Mouse (Mus musculus) embryo, embryonic 10 days (tissue): Measurements from ENCODE around the gene Tstd3.
A peak's percentile ranks its signal among the peaks of the same experiment; 100 is the strongest.

Source experiments
- DNase-seq: peaks from one replicate; pipeline ENCODE4 v3.0.0-alpha.2; 2015; ENCODE audit warnings: low spot score

Gene Tstd3

DNA sequence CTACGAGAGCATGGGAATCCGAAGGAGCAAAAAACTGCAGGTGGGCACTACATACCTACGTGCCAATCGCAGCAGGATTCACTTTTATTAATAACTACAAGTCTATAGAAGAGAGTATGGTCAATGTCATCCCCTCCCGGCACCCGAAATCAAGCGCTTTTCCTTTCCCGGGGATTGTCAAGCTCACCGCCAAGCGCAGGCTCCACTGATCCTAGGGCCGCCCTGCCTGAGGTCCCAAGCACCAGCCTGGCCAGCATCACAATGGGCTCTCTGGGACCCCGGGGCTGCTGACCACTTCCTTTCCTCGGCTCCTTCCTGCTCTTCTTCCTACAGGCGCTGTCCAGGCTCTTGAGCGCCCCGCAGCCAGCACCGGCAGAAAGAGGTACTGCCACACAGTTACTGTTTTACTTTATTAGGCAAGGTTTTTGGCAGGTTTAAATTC lies at the start of gene Tstd3, which contains the start of gene Usp45:
Gene Tstd3 (minus strand): TSS at position 350 of the 442 bp plus-strand sequence.
Gene Usp45 (plus strand): TSS at position 294 of the 442 bp plus-strand sequence.
- peak; percentile 89 for DNase-seq

DNA sequence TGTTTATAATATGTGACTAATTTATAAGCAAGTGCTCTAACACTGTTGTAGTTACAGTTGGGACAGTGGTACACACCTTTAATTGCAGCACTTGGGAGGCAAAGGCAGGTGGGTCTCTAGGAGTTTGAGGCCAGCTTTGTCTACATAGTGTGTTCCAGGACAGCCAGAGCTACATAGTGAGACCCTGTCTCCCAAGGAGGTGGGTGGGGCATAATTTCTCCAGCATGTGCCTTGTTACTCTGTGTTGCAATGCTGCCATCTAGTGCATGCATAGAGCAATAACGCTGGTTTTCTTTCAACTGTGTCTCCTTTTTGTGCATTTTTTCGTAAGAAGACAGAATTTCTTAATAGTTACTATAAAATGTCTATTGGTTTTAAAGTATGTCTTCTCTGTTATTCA lies 47.0 kb upstream of the Tstd3 start:
- peak; percentile 90 for DNase-seq

- no peak for DNase-seq
Measured at GRCm38 (mm10) chr4:21812635-21813034, 45.6 kb upstream of the Tstd3 start.

- DNase-seq = no peak
Measured at GRCm38 (mm10) chr4:21810608-21811007, 43.6 kb upstream of the Tstd3 start.

DNA sequence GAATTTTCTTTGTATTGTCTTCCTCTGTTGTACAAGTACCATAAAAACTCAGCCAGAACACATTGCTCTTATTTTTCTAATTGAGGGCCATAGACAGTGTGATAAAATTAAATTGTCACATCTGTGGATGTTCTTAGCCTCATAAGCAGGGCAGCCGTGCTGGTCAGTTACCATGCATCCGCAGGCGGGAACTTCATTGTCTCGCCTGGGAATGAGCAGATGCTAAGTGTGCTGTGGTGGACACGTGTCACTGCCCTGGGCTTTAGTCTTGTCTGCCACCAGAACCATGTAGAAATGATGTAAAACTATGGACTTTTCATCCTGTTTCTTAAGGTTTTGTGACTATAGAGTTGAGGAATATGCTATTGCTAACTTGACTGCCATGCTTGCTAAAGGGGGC lies 40.2 kb upstream of the Tstd3 start:
- DNase-seq = peak; percentile 8

DNA sequence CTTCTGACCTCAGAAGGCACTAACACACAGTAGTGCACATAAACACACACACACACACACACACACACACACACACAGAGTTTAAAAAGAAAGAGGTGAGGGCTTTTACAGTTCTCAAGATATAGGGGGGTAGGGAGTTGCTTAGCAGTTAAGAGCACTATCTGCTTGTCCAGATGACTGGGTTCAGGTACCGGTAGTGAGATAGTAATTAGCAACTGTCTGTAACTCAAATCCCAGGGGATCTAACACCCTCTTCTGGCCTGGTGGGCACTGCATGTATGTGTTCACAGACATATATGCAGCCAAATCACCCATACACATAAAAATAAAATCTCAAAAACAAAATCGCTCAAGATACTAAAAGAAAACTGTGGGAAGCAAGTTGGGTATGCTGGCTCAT lies 34.6 kb upstream of the Tstd3 start:
- no peak for DNase-seq

DNA sequence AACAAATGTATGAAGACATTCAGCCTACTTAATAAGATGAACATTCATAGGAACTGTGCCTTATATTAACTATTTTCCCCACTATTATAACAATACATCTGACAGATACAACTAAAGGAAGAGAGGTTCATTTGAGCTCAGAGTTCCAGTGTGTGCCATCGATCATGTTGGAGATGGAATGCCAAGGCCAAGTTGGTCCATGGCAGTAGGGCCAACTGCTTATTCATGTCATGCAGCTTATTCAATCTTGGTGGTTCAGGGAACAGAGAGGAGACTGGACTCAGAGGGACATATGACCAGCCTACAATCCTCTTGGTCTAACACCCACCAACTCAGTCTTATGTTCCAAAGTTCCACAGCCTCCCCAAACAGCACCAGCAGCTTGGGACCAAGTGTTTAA lies 34.0 kb upstream of the Tstd3 start:
- no peak for DNase-seq

GRCm38 (mm10) chr4:21793631-21794030 lies 26.6 kb upstream of the Tstd3 start:
- no peak for DNase-seq

GRCm38 (mm10) chr4:21789836-21790235 lies 22.8 kb upstream of the Tstd3 start:
- no peak for DNase-seq

GRCm38 (mm10) chr4:21788903-21789302 lies 21.9 kb upstream of the Tstd3 start:
- no peak for DNase-seq

DNA sequence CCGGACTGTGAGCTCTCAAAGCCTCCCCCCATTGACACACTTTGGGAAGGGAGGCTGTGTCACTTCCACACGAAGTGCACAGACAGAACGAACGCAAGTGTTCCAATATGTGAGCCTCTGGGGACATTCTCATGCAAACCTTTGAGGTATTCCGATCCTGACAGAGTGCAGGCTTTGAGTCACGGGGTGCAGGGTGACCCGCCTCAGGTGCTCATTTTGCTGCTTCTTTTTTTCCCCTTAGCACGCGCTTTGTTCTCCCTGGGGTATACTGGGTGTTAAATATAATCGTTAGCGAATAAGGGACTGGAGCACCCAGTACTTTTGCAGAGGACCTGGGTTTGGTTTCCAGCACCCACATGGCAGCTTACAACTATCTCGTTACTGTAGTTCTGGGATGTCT lies 19.3 kb upstream of the Tstd3 start:
- DNase-seq = no peak

- no peak for DNase-seq
Measured at GRCm38 (mm10) chr4:21780816-21781726, 14.1 kb upstream of the Tstd3 start.

DNA sequence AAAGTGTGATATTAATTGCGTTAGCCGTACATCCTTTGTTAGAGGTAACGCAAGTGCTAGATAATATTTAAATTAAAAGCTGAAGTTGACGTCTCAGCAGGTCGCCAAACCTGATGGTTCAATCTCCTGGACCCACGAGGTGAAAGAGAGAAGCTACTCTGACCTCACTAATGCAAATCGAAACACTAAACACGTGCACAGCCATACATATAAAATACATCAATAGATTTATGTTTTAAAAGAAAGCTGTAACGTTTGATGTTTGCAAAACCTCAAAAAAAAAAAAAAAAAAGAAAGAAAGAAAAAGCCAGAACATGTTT lies 9.9 kb upstream of the Tstd3 start:
- peak; percentile 16 for DNase-seq

- peak; percentile 87 for DNase-seq
Measured at GRCm38 (mm10) chr4:21776091-21776945, 9.3 kb upstream of the Tstd3 start.

GRCm38 (mm10) chr4:21772306-21772705 lies 5.3 kb upstream of the Tstd3 start:
- DNase-seq = no peak

- no peak for DNase-seq
Measured at GRCm38 (mm10) chr4:21771064-21771463, 4.1 kb upstream of the Tstd3 start.

DNA sequence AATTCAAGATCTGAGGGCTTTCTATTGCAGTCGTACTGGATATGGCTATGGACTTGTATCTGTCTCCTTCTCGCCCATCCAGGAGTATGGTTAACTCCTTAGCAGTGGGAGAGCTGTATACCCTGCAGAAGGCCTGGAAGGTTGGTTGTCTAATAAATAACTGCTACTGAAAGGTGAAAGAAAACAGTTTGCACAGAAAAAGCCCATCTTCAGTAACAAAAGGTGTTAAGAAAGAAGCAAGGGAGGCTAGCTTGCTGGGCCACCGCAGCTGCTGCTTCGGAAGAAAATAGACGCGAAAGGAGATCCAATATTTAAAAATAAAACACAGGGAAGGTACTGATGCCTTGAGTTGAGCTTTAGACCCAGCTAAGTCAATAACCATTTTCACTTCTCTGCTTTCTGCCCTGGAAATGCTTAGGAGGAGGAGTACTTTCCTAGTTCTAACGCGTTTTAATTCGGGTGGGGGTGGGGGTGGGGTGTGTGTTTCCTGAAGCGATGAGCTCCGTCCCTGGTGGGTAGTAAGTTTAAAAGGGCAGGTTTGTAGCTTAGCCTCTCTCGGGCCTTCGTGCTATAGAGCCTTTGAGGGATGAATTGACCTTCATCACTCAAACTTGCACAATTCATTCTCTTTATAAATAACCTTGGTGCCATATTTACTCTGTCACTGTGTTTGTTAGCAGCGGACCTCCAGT lies 695 bp downstream of the Tstd3 start:
- no peak for DNase-seq

DNA sequence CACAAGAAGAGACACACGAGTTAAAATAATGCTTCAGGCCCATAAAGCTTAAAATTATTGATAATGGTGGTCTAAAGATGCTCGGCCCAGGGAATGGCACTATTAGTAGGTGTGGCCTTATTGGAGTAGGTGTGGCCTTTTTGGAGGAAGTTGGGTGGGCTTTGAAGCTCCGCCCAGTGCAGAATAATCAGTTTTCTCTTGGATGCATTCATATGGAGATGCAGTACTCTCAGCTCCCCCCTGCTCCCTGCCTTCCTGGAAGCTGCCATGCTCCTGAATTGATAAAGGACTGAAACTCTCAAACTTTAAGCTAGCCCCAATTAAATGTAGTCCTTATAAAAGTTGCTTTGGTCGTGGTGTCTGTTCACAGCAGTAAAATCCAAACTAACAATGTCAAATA lies 3.2 kb downstream of the Tstd3 start:
- DNase-seq = no peak

GRCm38 (mm10) chr4:21761416-21762160 lies 5.4 kb downstream of the Tstd3 start:
- DNase-seq = no peak

- DNase-seq = no peak
Measured at GRCm38 (mm10) chr4:21758860-21759259, 8.2 kb downstream of the Tstd3 start.

GRCm38 (mm10) chr4:21755123-21755789 lies 11.8 kb downstream of the Tstd3 start:
- DNase-seq = no peak
